Mouse (Mus musculus): ENCODE results near the gene Gprc5d. TPM values are rescaled to one million over a fixed set of nuclear protein-coding genes. Genes with fewer than 3 reads are reported as not detected.

Gene Gprc5d
- polyA plus RNA-seq, 1 experiment from 2014 or later: 0.13 TPM

DNA sequence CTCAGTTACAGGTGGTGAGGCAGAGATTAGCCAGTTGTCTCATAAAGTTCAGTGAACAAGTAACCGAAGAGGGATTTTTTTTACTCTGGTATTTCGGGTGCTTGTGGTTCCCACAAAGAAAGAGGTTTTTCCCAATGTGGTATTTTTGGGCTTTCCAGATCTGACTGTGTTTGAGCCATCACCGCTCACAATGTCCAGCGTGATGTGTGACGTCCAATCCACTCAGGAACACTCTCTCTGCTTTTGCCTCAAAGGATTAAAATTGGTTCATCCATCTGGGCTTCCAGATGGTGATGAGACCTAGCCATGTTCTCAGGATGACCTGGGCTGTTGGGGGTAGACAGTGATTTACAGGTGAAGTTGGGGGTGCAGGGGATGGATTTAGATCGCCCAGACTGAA is 11.1 kb downstream of the Gprc5d start:
- ATAC-seq: no peak
- Histone ChIP-seq H3K9ac (replicated peaks) (no peak overlapping the region), H3K4me1 (ENCODE audit: insufficient read depth) (no peaks in the 10 kb centered on the region), H3K4me3 (ENCODE audit: low read depth, low read length) (no peak overlapping the region), H3K27me3 (ENCODE audit: insufficient read depth, low read length) (no peaks in the 10 kb centered on the region), H3K4me2 (ENCODE audit: low read depth, low read length) (no peak overlapping the region), H3K27ac (ENCODE audit: low read depth) (no peak overlapping the region), H3K36me3 (replicated peaks; ENCODE audit: insufficient read depth, low read length) (no peaks in the 10 kb centered on the region), H3K9me3 (ENCODE audit: low read length) (no peaks in the 10 kb centered on the region)
- WGBS (ENCODE audit: insufficient replicate concordance): 77% methylated on average over 6 of the region's 6 CpGs
- TF ChIP-seq CTCF (IDR thresholded peaks at IDR 0.05; ENCODE audit: low read depth) (no peak), EP300 (IDR thresholded peaks at IDR 0.05; ENCODE audit: low read depth) (no peak)
- DNase-seq: no peak

DNA sequence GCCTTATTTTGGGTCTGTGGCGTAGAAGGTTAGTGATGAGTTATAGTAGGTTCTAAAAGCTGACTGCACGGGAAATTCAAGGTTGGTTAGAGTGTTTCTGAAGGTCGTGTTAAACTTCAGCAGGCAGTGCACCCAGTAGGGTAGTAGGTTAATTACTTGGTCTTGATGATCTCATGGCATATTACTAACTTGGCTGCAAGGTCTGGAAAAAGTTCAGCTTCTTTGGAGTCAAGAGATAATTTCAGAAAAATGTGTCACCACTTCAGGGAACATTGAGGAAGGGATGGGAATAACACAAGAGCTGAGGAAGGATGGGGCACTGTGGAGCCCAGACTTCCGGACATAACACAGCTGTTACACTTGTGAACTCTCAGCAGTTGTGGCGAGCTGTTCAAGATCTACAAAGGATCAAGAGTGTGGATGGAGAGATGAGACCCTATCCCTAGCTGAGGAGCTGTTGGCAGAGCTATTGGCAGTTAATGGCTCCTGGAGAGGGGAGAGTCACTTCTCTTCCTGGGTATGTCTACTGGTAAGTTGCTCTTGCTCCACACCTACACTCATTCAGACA is 15.3 kb downstream of the Gprc5d start:
- DNase-seq (no peak), ATAC-seq (no peak)
- WGBS (ENCODE audit: insufficient replicate concordance): 60% methylated on average over 5 of the region's 5 CpGs
- Histone ChIP-seq H3K4me3 (ENCODE audit: low read depth, low read length) (no peak overlapping the region), H3K4me2 (ENCODE audit: low read depth, low read length) (no peak overlapping the region), H3K9ac (replicated peaks) (no peak overlapping the region), H3K9me3 (ENCODE audit: low read length) (no peaks in the 10 kb centered on the region), H3K36me3 (replicated peaks; ENCODE audit: insufficient read depth, low read length) (no peaks in the 10 kb centered on the region), H3K4me1 (ENCODE audit: insufficient read depth) (no peaks in the 10 kb centered on the region), H3K27me3 (ENCODE audit: insufficient read depth, low read length) (no peaks in the 10 kb centered on the region), H3K27ac (ENCODE audit: low read depth) (no peak overlapping the region)
- TF ChIP-seq EP300 (IDR thresholded peaks at IDR 0.05; ENCODE audit: low read depth) (no peak), CTCF (IDR thresholded peaks at IDR 0.05; ENCODE audit: low read depth) (no peak)

DNA sequence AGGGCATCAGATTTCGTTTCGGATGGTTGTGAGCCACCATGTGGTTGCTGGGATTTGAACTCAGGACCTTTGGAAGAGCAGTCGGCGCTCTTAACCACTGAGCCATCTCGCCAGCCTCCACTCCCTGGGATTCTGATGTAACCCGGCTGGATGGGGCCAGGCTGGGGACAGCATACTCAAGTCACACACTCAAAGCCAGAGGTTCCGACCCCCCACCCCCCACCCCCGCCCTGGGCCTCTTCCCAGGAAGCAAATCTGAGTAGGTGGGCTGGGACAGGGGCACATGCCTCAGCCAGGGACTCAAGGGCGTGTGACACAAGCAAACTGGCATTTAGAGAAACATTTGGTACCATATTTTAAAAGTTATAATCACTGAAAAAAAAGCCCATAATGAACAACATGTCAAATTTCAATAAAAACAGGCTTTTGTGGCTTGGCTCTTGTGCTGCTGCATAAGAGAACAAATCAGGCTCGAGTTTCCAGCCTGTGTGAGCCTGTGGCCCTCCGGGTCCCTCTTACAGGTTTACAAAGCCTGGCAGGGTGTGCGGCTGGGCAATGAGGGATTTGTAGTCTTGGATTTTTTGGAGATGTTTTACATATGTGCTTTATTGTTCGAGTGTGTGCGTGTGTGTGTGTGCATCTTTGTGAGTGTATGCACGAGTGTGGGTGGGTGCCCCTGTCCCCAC is 17.2 kb downstream of the Gprc5d start:
- H3K4me3 ChIP-seq (ENCODE audit: low read depth, low read length): no peak overlapping the region
- H3K9me3 ChIP-seq (ENCODE audit: low read length): no peaks in the 10 kb centered on the region
- TF ChIP-seq CTCF (IDR thresholded peaks at IDR 0.05; ENCODE audit: low read depth): no peak
- no peak for TF ChIP-seq EP300 (IDR thresholded peaks at IDR 0.05; ENCODE audit: low read depth)
- H3K4me2 ChIP-seq (ENCODE audit: low read depth, low read length): no peak overlapping the region
- ATAC-seq (no peak), DNase-seq (no peak)
- H3K36me3 ChIP-seq (replicated peaks; ENCODE audit: insufficient read depth, low read length): no peaks in the 10 kb centered on the region
- WGBS (ENCODE audit: insufficient replicate concordance): 77% methylated on average over 15 of the region's 15 CpGs
- no peak overlapping the region for H3K27ac ChIP-seq (ENCODE audit: low read depth)
- no peak overlapping the region for H3K9ac ChIP-seq (replicated peaks)
- H3K4me1 ChIP-seq (ENCODE audit: insufficient read depth): no peaks in the 10 kb centered on the region
- no peaks in the 10 kb centered on the region for H3K27me3 ChIP-seq (ENCODE audit: insufficient read depth, low read length)

DNA sequence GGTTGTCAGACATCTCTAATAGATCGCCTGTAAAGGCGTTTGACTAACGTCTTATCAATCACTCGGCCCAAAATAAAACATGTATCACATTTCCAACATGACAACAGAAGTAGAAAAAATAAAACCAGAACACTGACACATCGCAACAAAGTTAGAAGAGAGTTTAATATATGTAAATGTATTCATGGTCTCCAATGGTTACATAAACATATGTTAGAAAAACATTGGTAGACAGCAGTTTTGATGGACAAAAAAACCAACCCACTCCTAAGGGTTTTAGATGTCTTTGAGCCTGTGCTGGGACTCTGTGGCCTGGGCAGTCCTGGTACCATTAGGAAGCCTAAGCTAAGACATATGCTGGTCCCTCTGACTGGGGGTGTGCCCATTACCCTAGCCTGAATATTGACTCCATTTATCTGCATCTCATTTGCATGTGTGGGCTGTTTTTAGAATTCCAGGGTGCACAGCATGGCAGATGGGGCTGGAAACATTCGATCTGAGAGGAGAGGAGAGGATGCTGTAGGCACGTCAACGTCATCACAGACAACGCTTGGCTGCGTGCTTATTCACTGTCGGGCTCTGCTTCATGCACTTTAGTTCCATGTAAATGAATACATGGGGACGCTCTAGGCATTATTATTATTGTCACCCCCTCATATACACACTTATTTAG is 25.1 kb downstream of the Gprc5d start:
- Histone ChIP-seq H3K4me3 (ENCODE audit: low read depth, low read length) (no peak overlapping the region), H3K4me1 (ENCODE audit: insufficient read depth) (no peaks in the 10 kb centered on the region), H3K9ac (replicated peaks) (no peak overlapping the region), H3K27me3 (ENCODE audit: insufficient read depth, low read length) (no peaks in the 10 kb centered on the region), H3K27ac (ENCODE audit: low read depth) (no peak overlapping the region), H3K9me3 (ENCODE audit: low read length) (no peaks in the 10 kb centered on the region), H3K36me3 (replicated peaks; ENCODE audit: insufficient read depth, low read length) (no peaks in the 10 kb centered on the region), H3K4me2 (ENCODE audit: low read depth, low read length) (no peak overlapping the region)
- WGBS (ENCODE audit: insufficient replicate concordance): 79% methylated on average over 12 of the region's 12 CpGs
- no peak for TF ChIP-seq EP300 (IDR thresholded peaks at IDR 0.05; ENCODE audit: low read depth)
- TF ChIP-seq CTCF (IDR thresholded peaks at IDR 0.05; ENCODE audit: low read depth): no peak
- DNase-seq (no peak), ATAC-seq (no peak)

DNA sequence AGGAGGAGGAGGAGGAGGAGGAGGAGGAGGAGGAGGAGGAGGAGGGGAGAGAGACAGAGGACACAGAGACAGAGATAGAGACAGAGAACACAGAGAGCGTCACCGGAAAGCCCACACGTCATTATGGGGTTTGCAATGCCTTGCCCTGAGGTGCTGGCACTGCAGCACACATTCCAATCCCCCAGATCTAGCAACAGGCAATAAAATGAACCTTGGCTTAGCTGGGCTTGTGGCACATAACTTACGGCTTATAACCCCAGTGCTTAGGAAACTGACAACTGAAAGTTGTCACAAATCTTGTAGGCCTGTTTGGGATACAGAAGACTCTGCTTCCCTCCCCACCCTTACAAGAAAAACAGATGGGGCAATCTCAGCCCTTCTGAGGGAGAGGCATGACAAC is 27.4 kb downstream of the Gprc5d start:
- DNase-seq (no peak), ATAC-seq (no peak)
- no peaks in the 10 kb centered on the region for H3K27me3 ChIP-seq (ENCODE audit: insufficient read depth, low read length)
- no peak overlapping the region for H3K9ac ChIP-seq (replicated peaks)
- no peak for TF ChIP-seq CTCF (IDR thresholded peaks at IDR 0.05; ENCODE audit: low read depth)
- WGBS (ENCODE audit: insufficient replicate concordance): 78% methylated on average over 4 of the region's 4 CpGs
- H3K4me1 ChIP-seq (ENCODE audit: insufficient read depth): no peaks in the 10 kb centered on the region
- H3K27ac ChIP-seq (ENCODE audit: low read depth): no peak overlapping the region
- no peak overlapping the region for H3K4me3 ChIP-seq (ENCODE audit: low read depth, low read length)
- no peaks in the 10 kb centered on the region for H3K36me3 ChIP-seq (replicated peaks; ENCODE audit: insufficient read depth, low read length)
- no peak overlapping the region for H3K4me2 ChIP-seq (ENCODE audit: low read depth, low read length)
- H3K9me3 ChIP-seq (ENCODE audit: low read length): no peaks in the 10 kb centered on the region

DNA sequence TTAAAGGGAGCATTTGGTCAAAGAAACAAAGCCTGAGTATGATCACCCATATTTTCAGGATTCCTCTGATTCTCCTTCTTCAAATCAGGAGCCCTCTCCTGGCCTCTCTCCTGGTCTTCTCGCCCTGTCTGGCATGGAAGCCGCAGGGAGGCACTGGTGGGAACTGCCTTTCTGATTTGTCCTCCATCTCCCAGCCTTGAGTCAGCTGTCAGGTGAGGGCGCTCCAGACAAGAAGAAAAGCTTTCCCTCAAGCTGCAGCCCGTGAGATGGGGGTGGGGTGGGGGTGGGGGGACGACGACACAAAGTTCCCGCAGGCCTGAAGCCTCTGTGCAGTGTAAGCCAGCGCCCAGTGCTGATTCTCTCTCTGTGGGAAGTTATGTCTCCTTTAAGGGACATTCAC is 28.3 kb downstream of the Gprc5d start:
- 39% methylated on average over 8 of the region's 8 CpGs for WGBS (ENCODE audit: insufficient replicate concordance)
- Histone ChIP-seq H3K9me3 (ENCODE audit: low read length) (no peaks in the 10 kb centered on the region), H3K4me2 (ENCODE audit: low read depth, low read length) (no peak overlapping the region), H3K4me1 (ENCODE audit: insufficient read depth) (no peaks in the 10 kb centered on the region), H3K36me3 (replicated peaks; ENCODE audit: insufficient read depth, low read length) (no peaks in the 10 kb centered on the region), H3K4me3 (ENCODE audit: low read depth, low read length) (no peak overlapping the region), H3K27me3 (ENCODE audit: insufficient read depth, low read length) (no peaks in the 10 kb centered on the region), H3K9ac (replicated peaks) (no peak overlapping the region), H3K27ac (ENCODE audit: low read depth) (no peak overlapping the region)
- DNase-seq (no peak), ATAC-seq (no peak)
- TF ChIP-seq EP300 (IDR thresholded peaks at IDR 0.05; ENCODE audit: low read depth): no peak
- TF ChIP-seq CTCF (IDR thresholded peaks at IDR 0.05; ENCODE audit: low read depth): no peak

All from liver, postnatal 0 days (tissue).